Mouse (Mus musculus): ENCODE measurements at regions not wholly inside any gene's neighbourhood (a gene's known extent, or its start where the extent isn't known, plus 50 kb on each side); places are given as distances from the start of the nearest gene placed in this dataset.

DNA sequence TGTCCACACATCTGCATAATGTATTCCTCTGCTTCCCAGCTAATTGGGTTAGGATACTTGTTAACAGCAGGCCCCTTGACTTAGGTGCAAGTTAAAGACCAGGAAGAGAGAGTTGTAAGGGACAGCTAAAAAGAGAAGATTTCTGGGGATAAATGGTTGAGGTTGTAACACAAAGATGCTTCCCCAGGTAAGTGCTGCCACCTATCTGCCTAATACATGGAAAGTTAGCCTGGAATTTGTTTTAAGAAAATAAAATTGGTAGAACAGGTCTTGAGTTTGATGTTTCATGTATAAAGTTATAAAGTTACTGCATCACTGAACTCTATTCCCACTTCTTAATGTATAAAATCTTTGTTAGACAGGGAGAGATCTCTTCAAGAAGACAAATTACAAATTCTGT, 232.4 kb upstream of the Aga start:
- Histone ChIP-seq H3K9ac (ENCODE audit: insufficient read depth, low read depth) (no peak overlapping the region), H3K9me3 (replicated peaks; ENCODE audit: low read length) (no peaks in the 10 kb centered on the region), H3K27me3 (replicated peaks) (no peaks in the 10 kb centered on the region), H3K4me2 (ENCODE audit: insufficient read depth, low read depth, poor library complexity, severe bottlenecking) (no peak overlapping the region), H3K36me3 (replicated peaks in 1 of 2; ENCODE audit: control insufficient read depth in 1 of 2, insufficient read depth in 1 of 2, low read length in 1 of 2) (no peaks in the 10 kb centered on the region), H3K27ac (ENCODE audit: insufficient read depth, low read depth) (no peak overlapping the region), H3K4me1 (ENCODE audit: control insufficient read depth in 1 of 2, insufficient read depth in 2 of 2) (no peaks in the 10 kb centered on the region), H3K79me2 (replicated peaks; ENCODE audit: control insufficient read depth, extremely low read depth, insufficient read depth, poor library complexity, severe bottlenecking) (no peaks in the 10 kb centered on the region), H3K4me3 (replicated peaks in 1 of 3; ENCODE audit: low read depth in 2 of 3, low read length in 2 of 3, poor library complexity in 1 of 3) (no peak overlapping the region)
- no peak for DNase-seq (ENCODE audit: extremely low read depth)
- in situ Hi-C loops (cut with MboI; ENCODE audit: low pct_ligation_motif_present, low pct_unique_long_range_greater_than_20kb, low sequenced_read_pairs) (no loop called here), dilution Hi-C loops (cut with MboI; ENCODE audit: extremely low pct_ligation_motif_present, extremely low pct_unique_long_range_greater_than_20kb, low sequenced_read_pairs) (no loop called here)
- TF ChIP-seq RAD21 (IDR thresholded peaks at IDR 0.05; ENCODE audit: low read depth, low read length) (peak; percentile 4), TBP (conservative IDR thresholded peaks at IDR 0.05; ENCODE audit: low read depth, low read length) (no peak)

DNA sequence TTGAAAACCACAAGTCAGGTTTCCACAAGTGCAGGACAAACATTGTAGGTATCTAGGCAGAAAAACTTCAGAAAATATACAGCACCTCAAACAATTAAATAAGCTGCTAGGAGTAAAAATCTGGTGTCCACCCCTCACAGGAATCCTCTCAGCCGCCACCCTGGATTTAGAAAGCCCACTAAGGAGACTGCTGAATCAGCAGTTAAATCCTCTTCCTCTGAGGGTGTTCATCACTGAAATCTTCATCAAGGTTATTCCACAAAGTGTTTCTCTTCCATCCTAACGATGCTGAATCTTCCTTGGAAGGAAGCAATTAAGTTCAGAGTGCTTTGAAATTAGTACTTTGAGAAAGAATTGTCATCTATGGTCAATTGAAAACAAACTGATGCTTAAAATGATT, 230.5 kb upstream of the Aga start:
- in situ Hi-C loops (cut with MboI; ENCODE audit: low pct_ligation_motif_present, low pct_unique_long_range_greater_than_20kb, low sequenced_read_pairs) = no loop called here
- no peaks in the 10 kb centered on the region for H3K79me2 ChIP-seq (replicated peaks; ENCODE audit: control insufficient read depth, extremely low read depth, insufficient read depth, poor library complexity, severe bottlenecking)
- H3K9me3 ChIP-seq (replicated peaks; ENCODE audit: low read length) = no peaks in the 10 kb centered on the region
- H3K4me3 ChIP-seq (replicated peaks in 1 of 3; ENCODE audit: low read depth in 2 of 3, low read length in 2 of 3, poor library complexity in 1 of 3) = no peak overlapping the region
- no peak overlapping the region for H3K4me2 ChIP-seq (ENCODE audit: insufficient read depth, low read depth, poor library complexity, severe bottlenecking)
- no peak for DNase-seq (ENCODE audit: extremely low read depth)
- no peaks in the 10 kb centered on the region for H3K36me3 ChIP-seq (replicated peaks in 1 of 2; ENCODE audit: control insufficient read depth in 1 of 2, insufficient read depth in 1 of 2, low read length in 1 of 2)
- TF ChIP-seq MAFK (IDR thresholded peaks at IDR 0.05; ENCODE audit: insufficient replicate concordance, low read length) = peak; percentile 70
- no peak for TF ChIP-seq MAZ (IDR thresholded peaks at IDR 0.05; ENCODE audit: low read depth, low read length)
- TF ChIP-seq SIN3A (IDR thresholded peaks at IDR 0.05; ENCODE audit: low read length) = no peak
- no peak for TF ChIP-seq HCFC1 (IDR thresholded peaks at IDR 0.05; ENCODE audit: low read depth, low read length)
- dilution Hi-C loops (cut with MboI; ENCODE audit: extremely low pct_ligation_motif_present, extremely low pct_unique_long_range_greater_than_20kb, low sequenced_read_pairs) = no loop called here
- H3K27me3 ChIP-seq (replicated peaks) = no peaks in the 10 kb centered on the region
- no peak overlapping the region for H3K9ac ChIP-seq (ENCODE audit: insufficient read depth, low read depth)
- H3K27ac ChIP-seq (ENCODE audit: insufficient read depth, low read depth) = no peak overlapping the region
- no peaks in the 10 kb centered on the region for H3K4me1 ChIP-seq (ENCODE audit: control insufficient read depth in 1 of 2, insufficient read depth in 2 of 2)

Measured in CH12.LX (cell line).